Mouse (Mus musculus) intestine, embryonic 15.5 days (tissue): ENCODE results near the gene Myoz1. TPM values are rescaled to one million over a fixed set of nuclear protein-coding genes. Genes with fewer than 3 reads are reported as not detected.

Source experiments
- ATAC-seq: fragments of 200-750 bp; cut with Nextera tagmentation; 2 replicates; pipeline ENCODE4 v1.8.0; 2017; ENCODE audit warnings: moderate TSS enrichment, moderate library complexity
- H3K27ac ChIP-seq: fragments of 300-500 bp; sonication (generic); 2 replicates; pipeline ENCODE4 v1.5.1; 2015; ENCODE audit warnings: mild to moderate bottlenecking, inconsistent platforms
- H3K27me3 ChIP-seq: fragments of 300-500 bp; sonication (generic); replicated peaks from 2 replicates; pipeline ENCODE4 v1.6.1; 2015; ENCODE audit warnings: inconsistent platforms
- H3K36me3 ChIP-seq: fragments of 300-500 bp; sonication (generic); 2 replicates; pipeline ENCODE4 v1.6.1; 2015; ENCODE audit warnings: inconsistent platforms
- H3K4me1 ChIP-seq: fragments of 300-500 bp; sonication (generic); replicated peaks from 2 replicates; pipeline ENCODE4 v1.6.1; 2015; ENCODE audit warnings: inconsistent platforms
- H3K4me2 ChIP-seq: fragments of 300-500 bp; sonication (generic); replicated peaks from 2 replicates; pipeline ENCODE4 v1.6.1; 2015; ENCODE audit warnings: mild to moderate bottlenecking, inconsistent platforms
- H3K4me3 ChIP-seq: fragments of 300-500 bp; sonication (generic); replicated peaks from 2 replicates; pipeline ENCODE4 v1.5.1; 2015; ENCODE audit warnings: inconsistent platforms
- H3K9ac ChIP-seq: fragments of 300-500 bp; sonication (generic); 2 replicates; pipeline ENCODE4 v1.6.1; 2015; ENCODE audit warnings: inconsistent platforms
- H3K9me3 ChIP-seq: fragments of 300-500 bp; sonication (generic); 2 replicates; pipeline ENCODE4 v1.6.1; 2016; ENCODE audit warnings: inconsistent platforms
- WGBS: fragments of 180-500 bp; shearing (Covaris S2); methylation state at CpG from one replicate; pipeline ENCODE4 v1.1.7; 2015; 5-methylcytosine and 5-hydroxymethylcytosine counted together
- polyA plus RNA-seq: library from polyadenylated mRNA; unstranded; fragments of >200 nt; fragmentation: Nextera tagmentation; extraction: Ambion mirVana; gene quantifications from 2 replicates; pipeline ENCODE4 v1.2.1, GENCODE M21; 2015

Gene Myoz1
- polyA plus RNA-seq, 1 experiment from 2014 or later, result 0.57 TPM

DNA sequence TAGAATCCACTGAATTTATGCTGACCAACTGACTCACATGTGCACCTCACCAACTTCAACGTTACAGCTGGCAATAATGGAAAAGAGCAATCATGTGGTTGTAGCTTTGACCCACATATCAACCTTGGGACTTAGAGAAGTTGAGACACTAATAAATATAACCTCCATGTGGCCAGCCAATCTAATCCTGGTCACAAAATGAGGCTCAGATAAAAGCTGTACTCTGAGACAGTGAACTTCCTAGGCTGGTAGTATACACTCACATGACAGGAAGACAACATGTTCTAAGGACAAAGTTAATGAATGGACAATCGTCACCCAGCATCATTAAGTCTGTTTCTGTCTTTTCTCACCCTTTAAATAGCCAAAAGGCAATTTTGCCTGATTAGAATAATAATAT lies 29.9 kb downstream of the Myoz1 start:
- Histone ChIP-seq H3K27me3 (no peaks in the 10 kb centered on the region), H3K9ac (no peak overlapping the region), H3K27ac (no peak overlapping the region), H3K36me3 (no peaks in the 10 kb centered on the region), H3K9me3 (no peaks in the 10 kb centered on the region), H3K4me1 (no peaks in the 10 kb centered on the region), H3K4me2 (no peak overlapping the region), H3K4me3 (no peak overlapping the region)
- no peak for ATAC-seq
- WGBS, result 62% methylated on average over 2 of the region's 2 CpGs

DNA sequence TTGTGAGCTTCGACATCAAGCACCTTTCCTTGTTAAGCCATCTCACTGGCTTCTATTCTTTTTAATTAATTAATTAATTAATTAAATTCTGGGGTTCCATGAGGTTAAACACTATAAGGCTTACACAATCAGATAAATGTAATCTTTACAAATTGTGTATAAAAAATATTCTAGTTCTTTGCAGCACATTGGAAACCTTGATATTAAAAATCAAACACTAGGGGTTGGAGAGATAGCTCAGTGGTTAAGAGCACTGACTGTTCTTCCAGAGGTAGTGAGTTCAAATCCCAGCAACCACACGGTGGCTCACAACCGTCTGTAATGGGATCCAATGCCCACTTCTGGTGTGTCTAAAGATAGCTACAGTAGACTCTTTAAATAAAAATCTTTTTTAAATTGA lies 33.4 kb downstream of the Myoz1 start:
- no peak for ATAC-seq
- Histone ChIP-seq H3K9ac (no peak overlapping the region), H3K4me3 (no peak overlapping the region), H3K27me3 (no peaks in the 10 kb centered on the region), H3K4me1 (no peaks in the 10 kb centered on the region), H3K9me3 (no peaks in the 10 kb centered on the region), H3K27ac (no peak overlapping the region), H3K36me3 (no peaks in the 10 kb centered on the region), H3K4me2 (no peak overlapping the region)
- WGBS, result 92% methylated on average over 3 of the region's 3 CpGs

DNA sequence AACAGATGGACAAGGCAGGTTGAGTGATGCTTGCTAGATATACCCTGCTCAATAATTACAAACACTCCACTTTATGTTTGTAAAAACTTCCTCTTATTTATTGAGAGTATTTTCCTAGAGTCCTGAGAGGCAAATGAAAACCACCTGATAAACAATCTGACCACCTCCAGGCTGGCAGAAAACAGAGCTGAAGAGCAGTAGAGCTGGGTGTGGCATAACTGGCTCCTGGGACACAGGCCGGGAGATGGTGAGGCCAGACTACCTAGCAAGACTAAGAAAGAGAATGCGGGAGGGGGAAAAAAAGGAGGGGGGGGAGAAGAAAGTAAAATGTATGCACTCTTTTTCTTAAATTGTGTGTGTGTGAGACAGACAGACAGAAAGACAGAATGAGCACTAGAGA lies 33.9 kb downstream of the Myoz1 start:
- Histone ChIP-seq H3K4me2 (no peak overlapping the region), H3K4me3 (no peak overlapping the region), H3K9me3 (no peaks in the 10 kb centered on the region), H3K9ac (no peak overlapping the region), H3K36me3 (no peaks in the 10 kb centered on the region), H3K4me1 (no peaks in the 10 kb centered on the region), H3K27me3 (no peaks in the 10 kb centered on the region), H3K27ac (no peak overlapping the region)
- WGBS, result 80% methylated on average over 2 of the region's 2 CpGs
- no peak for ATAC-seq

DNA sequence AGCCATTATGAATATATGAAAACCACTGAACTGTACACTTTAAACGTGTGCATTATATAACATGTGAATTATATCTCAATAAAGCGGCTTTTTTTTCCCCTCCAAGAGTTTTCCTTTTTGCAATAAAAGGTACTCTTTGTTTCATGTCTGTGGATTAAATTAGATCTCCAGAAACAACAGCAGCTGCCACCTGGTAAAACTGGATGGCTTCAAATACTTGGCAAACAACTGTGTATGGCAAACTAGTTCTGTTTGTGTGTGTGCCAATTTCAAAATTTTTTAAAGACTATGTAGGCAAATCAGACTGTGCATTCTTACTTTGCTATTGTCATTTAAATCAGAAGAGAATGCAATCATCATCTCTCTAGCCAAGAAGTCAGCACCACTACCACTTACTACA lies 34.4 kb downstream of the Myoz1 start:
- WGBS, result 82% methylated on average over 2 of the region's 2 CpGs
- Histone ChIP-seq H3K4me2 (no peak overlapping the region), H3K9me3 (no peaks in the 10 kb centered on the region), H3K4me1 (no peaks in the 10 kb centered on the region), H3K4me3 (no peak overlapping the region), H3K9ac (no peak overlapping the region), H3K27me3 (no peaks in the 10 kb centered on the region), H3K27ac (no peak overlapping the region), H3K36me3 (no peaks in the 10 kb centered on the region)
- ATAC-seq, result no peak

DNA sequence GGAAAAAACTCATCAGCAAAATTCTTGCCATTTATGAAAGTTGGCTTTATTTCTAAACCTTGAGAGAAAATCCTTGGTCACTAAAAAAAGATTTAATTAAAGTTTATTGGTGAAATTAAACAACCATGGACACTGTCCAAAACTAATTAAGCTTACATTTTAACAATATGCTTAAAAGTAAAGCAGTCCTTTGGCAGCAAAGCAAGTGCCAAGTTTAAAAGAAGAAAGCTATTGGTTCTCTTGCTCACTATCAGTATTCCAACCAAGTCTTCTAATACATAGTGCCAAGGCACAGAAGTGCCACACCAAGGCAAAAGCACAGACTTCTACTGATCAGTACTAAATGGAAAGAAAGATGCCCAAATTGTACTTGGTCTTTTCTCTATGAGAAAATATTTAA lies 37.2 kb downstream of the Myoz1 start:
- no peak for ATAC-seq
- H3K9ac ChIP-seq, result no peak overlapping the region
- no peaks in the 10 kb centered on the region for H3K4me1 ChIP-seq

DNA sequence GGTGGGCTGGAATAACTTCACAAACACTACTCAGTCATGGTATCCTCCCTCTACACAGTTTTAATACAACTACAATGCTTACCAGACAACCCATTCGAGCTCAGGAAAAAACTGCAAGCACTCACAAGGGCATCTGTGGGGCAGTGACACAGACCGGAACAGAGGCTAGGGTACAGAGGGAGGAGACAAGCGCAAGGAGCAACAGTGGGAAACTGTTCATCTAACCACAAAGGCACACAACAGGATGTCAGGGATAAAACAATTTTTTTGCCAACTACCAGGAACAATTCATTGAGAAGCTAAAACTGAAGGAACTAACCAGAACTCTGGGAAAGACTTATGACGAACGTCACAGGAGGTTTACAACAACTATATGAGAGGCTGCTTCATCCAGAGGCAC lies 38.1 kb downstream of the Myoz1 start:
- no peak overlapping the region for H3K4me3 ChIP-seq
- no peaks in the 10 kb centered on the region for H3K36me3 ChIP-seq
- no peaks in the 10 kb centered on the region for H3K4me1 ChIP-seq
- H3K4me2 ChIP-seq, result no peak overlapping the region
- H3K9me3 ChIP-seq, result no peaks in the 10 kb centered on the region
- no peak for ATAC-seq
- 80% methylated on average over 5 of the region's 5 CpGs for WGBS
- no peak overlapping the region for H3K9ac ChIP-seq
- H3K27me3 ChIP-seq, result no peaks in the 10 kb centered on the region
- H3K27ac ChIP-seq, result no peak overlapping the region

More for the DNA sequence above, 37.2 kb downstream of the Myoz1 start:
- Histone ChIP-seq H3K27ac (no peak overlapping the region), H3K36me3 (no peaks in the 10 kb centered on the region), H3K9me3 (no peaks in the 10 kb centered on the region), H3K27me3 (no peaks in the 10 kb centered on the region), H3K4me2 (no peak overlapping the region), H3K4me3 (no peak overlapping the region)

DNA sequence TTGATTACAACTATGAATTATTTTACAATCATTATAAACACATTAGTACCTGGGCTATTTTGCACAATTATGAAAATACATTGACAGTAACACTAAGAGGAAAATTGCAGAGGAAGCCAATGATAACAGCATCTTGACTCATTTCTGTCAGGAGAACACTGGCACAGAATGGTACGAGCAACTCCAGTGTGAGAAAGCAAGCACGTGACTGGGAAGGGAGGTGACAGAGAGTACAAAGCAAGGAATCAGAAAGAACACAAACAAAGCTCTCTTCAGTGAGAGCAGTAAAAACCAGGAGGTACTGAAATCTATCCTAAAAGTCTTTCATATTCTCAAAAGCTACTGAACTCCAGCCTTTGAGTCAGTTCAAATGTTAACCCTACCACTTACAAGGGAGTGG lies 39.9 kb downstream of the Myoz1 start:
- H3K9ac ChIP-seq, result no peak overlapping the region
- ATAC-seq, result no peak

DNA sequence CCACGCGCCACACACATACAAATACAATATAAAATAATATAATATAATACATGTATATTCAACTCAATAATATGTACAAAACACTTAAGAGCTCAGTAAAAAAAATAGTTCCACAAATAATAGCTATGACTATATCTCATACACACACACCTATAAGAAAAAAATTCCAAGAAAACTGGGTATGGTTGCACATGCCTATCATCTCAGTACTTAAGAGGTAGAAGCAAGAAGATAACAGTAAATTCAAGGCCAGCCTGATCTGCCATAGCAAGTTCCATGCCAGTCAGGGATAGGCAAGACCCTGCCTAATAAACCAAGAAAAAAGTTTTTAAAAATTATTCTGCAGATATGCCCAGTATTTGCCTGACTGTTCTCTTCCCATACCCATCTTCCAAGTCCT lies 41.3 kb downstream of the Myoz1 start:
- H3K4me3 ChIP-seq, result no peak overlapping the region
- WGBS, result 97% methylated on average over 2 of the region's 2 CpGs
- H3K4me2 ChIP-seq, result no peak overlapping the region
- H3K9ac ChIP-seq, result no peak overlapping the region
- no peak for ATAC-seq
- no peaks in the 10 kb centered on the region for H3K27me3 ChIP-seq
- H3K36me3 ChIP-seq, result no peaks in the 10 kb centered on the region
- H3K27ac ChIP-seq, result no peak overlapping the region
- H3K9me3 ChIP-seq, result no peaks in the 10 kb centered on the region
- no peaks in the 10 kb centered on the region for H3K4me1 ChIP-seq

More for the DNA sequence above, 39.9 kb downstream of the Myoz1 start:
- no peaks in the 10 kb centered on the region for H3K4me1 ChIP-seq
- H3K36me3 ChIP-seq, result no peaks in the 10 kb centered on the region
- H3K9me3 ChIP-seq, result no peaks in the 10 kb centered on the region
- H3K27me3 ChIP-seq, result no peaks in the 10 kb centered on the region
- H3K27ac ChIP-seq, result no peak overlapping the region
- no peak overlapping the region for H3K4me2 ChIP-seq
- no peak overlapping the region for H3K4me3 ChIP-seq
- 36% methylated on average over 2 of the region's 2 CpGs for WGBS

DNA sequence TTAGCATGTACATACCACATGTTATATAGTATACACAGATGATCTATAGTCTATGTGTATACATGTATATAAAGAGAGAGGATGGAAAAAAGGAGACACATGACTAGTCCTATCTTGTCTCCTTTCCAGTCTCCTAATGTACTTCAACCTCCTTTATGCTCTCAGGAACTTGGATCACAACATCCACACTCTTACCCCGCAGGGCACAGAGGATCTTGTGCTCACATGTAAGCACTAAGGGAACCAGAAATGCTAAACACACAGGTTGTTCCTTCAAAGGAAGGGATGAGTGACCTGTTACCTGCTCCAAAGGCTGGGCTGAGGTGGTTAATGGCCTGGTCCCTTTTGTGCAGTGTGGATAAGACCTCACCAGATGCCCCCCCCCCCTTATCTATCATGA lies 43.5 kb downstream of the Myoz1 start:
- H3K4me1 ChIP-seq, result no peaks in the 10 kb centered on the region
- H3K9ac ChIP-seq, result no peak overlapping the region
- no peak for ATAC-seq
- WGBS, result 100% methylated on average over 1 of the region's 1 CpGs
- no peak overlapping the region for H3K4me2 ChIP-seq
- H3K36me3 ChIP-seq, result no peaks in the 10 kb centered on the region
- H3K27me3 ChIP-seq, result no peaks in the 10 kb centered on the region
- no peaks in the 10 kb centered on the region for H3K9me3 ChIP-seq
- H3K4me3 ChIP-seq, result no peak overlapping the region
- H3K27ac ChIP-seq, result no peak overlapping the region

DNA sequence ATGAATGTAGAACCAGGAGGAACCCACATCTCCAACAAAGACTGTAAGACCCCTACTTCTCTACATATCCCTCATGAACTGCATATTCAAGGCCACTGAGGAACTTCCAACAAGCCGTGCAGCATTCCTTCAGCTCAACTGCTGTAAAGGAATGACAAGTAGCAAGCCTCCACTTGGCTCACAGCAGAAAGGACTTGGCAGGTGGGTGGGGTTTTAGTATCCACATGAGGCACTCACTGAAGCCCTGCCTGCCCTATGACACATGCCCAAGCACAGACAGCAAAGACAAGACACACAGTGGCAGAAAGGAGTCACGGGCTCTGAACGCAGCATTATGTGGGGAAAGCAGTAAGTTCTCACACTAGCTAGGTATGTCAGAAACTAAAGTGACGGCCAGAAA lies 46.2 kb downstream of the Myoz1 start:
- no peaks in the 10 kb centered on the region for H3K4me1 ChIP-seq
- no peaks in the 10 kb centered on the region for H3K36me3 ChIP-seq
- no peaks in the 10 kb centered on the region for H3K27me3 ChIP-seq
- no peak overlapping the region for H3K4me3 ChIP-seq
- no peak overlapping the region for H3K9ac ChIP-seq
- no peak for ATAC-seq
- no peak overlapping the region for H3K4me2 ChIP-seq
- WGBS, result 73% methylated on average over 4 of the region's 4 CpGs
- no peaks in the 10 kb centered on the region for H3K9me3 ChIP-seq
- no peak overlapping the region for H3K27ac ChIP-seq

DNA sequence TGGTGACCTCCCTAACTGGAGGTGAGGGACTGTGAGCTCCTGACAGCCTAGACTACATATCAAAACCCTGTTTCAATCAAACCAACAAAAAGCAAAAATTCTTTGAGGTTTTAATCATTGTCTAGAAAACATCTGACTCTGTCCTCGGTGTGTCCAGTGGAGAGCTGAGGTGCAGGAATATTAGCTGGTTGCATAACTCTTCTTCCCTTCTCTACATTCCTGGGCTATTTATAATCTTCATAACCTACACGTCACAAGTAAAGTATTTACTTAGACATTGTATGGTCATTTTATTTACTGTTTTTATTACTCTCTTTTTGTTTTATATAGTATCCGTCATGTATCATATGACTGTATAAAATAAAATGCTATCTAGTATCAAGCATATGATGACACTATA lies 46.8 kb downstream of the Myoz1 start:
- H3K27ac ChIP-seq, result no peak overlapping the region
- H3K9me3 ChIP-seq, result no peaks in the 10 kb centered on the region
- H3K4me3 ChIP-seq, result no peak overlapping the region
- no peak overlapping the region for H3K4me2 ChIP-seq
- ATAC-seq, result no peak
- no peaks in the 10 kb centered on the region for H3K36me3 ChIP-seq
- 74% methylated on average over 3 of the region's 3 CpGs for WGBS
- H3K9ac ChIP-seq, result no peak overlapping the region
- no peaks in the 10 kb centered on the region for H3K4me1 ChIP-seq
- no peaks in the 10 kb centered on the region for H3K27me3 ChIP-seq

DNA sequence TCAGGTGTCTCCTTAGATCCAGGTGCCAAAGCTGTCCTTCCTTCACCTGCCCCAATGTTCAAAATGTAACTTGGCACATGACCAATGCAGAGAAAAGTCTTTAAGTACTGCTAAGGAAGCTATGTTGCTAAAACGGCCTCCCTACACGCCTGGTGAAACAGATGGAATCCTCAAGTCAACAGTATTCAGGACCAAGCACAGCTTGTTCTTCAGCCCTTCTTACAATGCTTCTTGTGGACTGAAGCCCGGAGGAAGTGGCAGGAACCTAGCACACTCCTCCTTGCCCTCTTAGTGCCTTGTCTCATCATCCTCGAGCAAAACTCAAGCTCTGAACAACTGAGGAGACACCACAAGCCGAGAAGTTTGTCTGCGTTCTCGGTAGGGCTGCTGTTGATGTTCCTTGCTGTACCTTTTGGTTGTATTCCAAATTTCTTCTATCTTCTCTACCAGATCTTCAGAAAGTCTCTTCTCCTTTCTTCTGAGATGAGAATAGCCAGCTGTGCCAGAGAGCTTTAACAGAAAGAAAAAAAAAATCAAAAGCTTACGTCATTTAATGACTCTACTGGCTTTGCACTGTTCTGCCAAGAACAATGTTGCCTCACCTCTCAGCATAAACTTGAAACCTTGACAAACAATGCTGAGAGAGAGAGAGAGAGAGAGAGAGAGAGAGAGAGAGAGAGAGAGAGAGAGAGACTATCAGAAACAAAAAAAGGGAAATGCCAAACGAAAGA lies 48.8 kb downstream of the Myoz1 start:
- no peak overlapping the region for H3K4me3 ChIP-seq
- H3K9ac ChIP-seq, result no peak overlapping the region
- H3K27ac ChIP-seq, result no peak overlapping the region
- no peak overlapping the region for H3K4me2 ChIP-seq
- H3K27me3 ChIP-seq, result no peaks in the 10 kb centered on the region
- H3K36me3 ChIP-seq, result no peaks in the 10 kb centered on the region
- 74% methylated on average over 9 of the region's 9 CpGs for WGBS
- no peaks in the 10 kb centered on the region for H3K9me3 ChIP-seq
- ATAC-seq, result no peak
- H3K4me1 ChIP-seq, result no peaks in the 10 kb centered on the region

DNA sequence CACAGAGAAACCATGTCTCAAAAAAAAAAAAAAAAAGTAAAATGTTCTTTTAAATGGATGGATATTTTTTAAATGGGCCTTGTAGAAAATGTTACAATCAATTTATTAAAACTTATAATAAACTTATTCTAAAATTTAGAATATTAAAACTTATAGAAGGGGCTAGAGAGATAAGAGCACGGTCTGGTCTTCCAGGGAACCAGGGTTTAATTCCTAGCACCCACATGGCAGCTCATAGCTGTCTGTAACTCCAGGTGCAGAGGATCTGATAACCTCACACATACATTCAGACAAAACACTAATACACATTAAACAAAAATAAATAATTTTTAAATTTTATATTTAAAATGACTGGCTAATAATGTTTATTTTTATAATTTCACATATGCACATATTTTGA lies 55.1 kb downstream of the Myoz1 start:
- no peaks in the 10 kb centered on the region for H3K27me3 ChIP-seq
- no peaks in the 10 kb centered on the region for H3K4me1 ChIP-seq
- no peak overlapping the region for H3K4me2 ChIP-seq
- WGBS, result 90% methylated on average over 1 of the region's 1 CpGs
- H3K9ac ChIP-seq, result no peak overlapping the region
- H3K9me3 ChIP-seq, result no peaks in the 10 kb centered on the region
- no peak overlapping the region for H3K27ac ChIP-seq
- ATAC-seq, result no peak
- no peaks in the 10 kb centered on the region for H3K36me3 ChIP-seq
- H3K4me3 ChIP-seq, result no peak overlapping the region
